8 mouse cellular contexts compared by ENCODE assay signal in genomic region chr2:85123869-85124535, GRCm38 (mm10). TPM values are rescaled to one million over a fixed set of nuclear protein-coding genes. Genes with fewer than 3 reads are reported as not detected.
DNase-seq lines count a peak whose midpoint lies in the region; ATAC-seq and TF ChIP-seq lines count a peak whose summit lies in the region.

No protein-coding gene starts in this region.

- no peak overlapping the region for H3K9ac ChIP-seq in heart, embryonic 15.5 days
- no peak overlapping the region for H3K9ac ChIP-seq in liver, embryonic 11.5 days (ENCODE audit: low read depth, low read length)
- H3K9ac ChIP-seq in stomach, postnatal 0 days (ENCODE audit: low read length) = no peak overlapping the region

- H3K27me3 ChIP-seq in E14TG2a.4 (ENCODE audit: insufficient read depth, low read length) = peaks cover 2% of the 10 kb centered on the region; the same call in 1 of the 2 replicates
- no peaks in the 10 kb centered on the region for H3K27me3 ChIP-seq in heart, embryonic 15.5 days
- H3K27me3 ChIP-seq in liver, embryonic 11.5 days (replicated peaks; ENCODE audit: control insufficient read depth, insufficient read depth, low read length) = no peaks in the 10 kb centered on the region
- H3K27me3 ChIP-seq in stomach, postnatal 0 days (ENCODE audit: control insufficient read depth, insufficient read depth, low read length) = no peaks in the 10 kb centered on the region

- no peaks in the 10 kb centered on the region for H3K4me1 ChIP-seq in E14TG2a.4 (replicated peaks; ENCODE audit: low read depth, low read length)
- no peaks in the 10 kb centered on the region for H3K4me1 ChIP-seq in heart, embryonic 15.5 days (replicated peaks)
- H3K4me1 ChIP-seq in liver, embryonic 11.5 days (replicated peaks; ENCODE audit: control insufficient read depth, insufficient read depth, low read length) = no peaks in the 10 kb centered on the region
- H3K4me1 ChIP-seq in stomach, postnatal 0 days (replicated peaks; ENCODE audit: control insufficient read depth, insufficient read depth) = no peaks in the 10 kb centered on the region

- no peak overlapping the region for H3K27ac ChIP-seq in heart, embryonic 15.5 days
- no peak overlapping the region for H3K27ac ChIP-seq in liver, embryonic 11.5 days (ENCODE audit: low read depth, low read length)
- no peak overlapping the region for H3K27ac ChIP-seq in stomach, postnatal 0 days (replicated peaks)

- peaks cover 6% of the 10 kb centered on the region; the same call in 1 of the 2 replicates for H3K9me3 ChIP-seq in E14TG2a.4 (ENCODE audit: low read length)
- H3K9me3 ChIP-seq in heart, embryonic 15.5 days (replicated peaks) = no peaks in the 10 kb centered on the region
- H3K9me3 ChIP-seq in liver, embryonic 11.5 days (ENCODE audit: control insufficient read depth, low read length) = no peaks in the 10 kb centered on the region
- H3K9me3 ChIP-seq in stomach, postnatal 0 days (ENCODE audit: control insufficient read depth, low read length) = no peaks in the 10 kb centered on the region

- peak; percentile 91 for ATAC-seq in erythroblast, adult 5-6 weeks (replicated peaks; ENCODE audit: low FRiP score, poor library complexity, severe bottlenecking)
- ATAC-seq in heart, embryonic 15.5 days (replicated peaks; ENCODE audit: insufficient number of reproducible peaks, insufficient read depth, low FRiP score, low read depth) = peak; percentile 72
- ATAC-seq in liver, embryonic 11.5 days (replicated peaks; ENCODE audit: low FRiP score) = peak; percentile 78
- ATAC-seq in stomach, postnatal 0 days (ENCODE audit: low FRiP score, low TSS enrichment) = peak; percentile 90

- TF ChIP-seq EP300 in stomach, postnatal 0 days (optimal IDR thresholded peaks at IDR 0.05) = no peak

- DNase-seq in brain, adult 2 months (ENCODE audit: low read depth, low spot score) = peak; percentile 92
- DNase-seq in kidney, postnatal 25 days = peak; percentile 66 to 78
- peak; percentile 54 for DNase-seq in liver, embryonic 11.5 days (ENCODE audit: low spot score)
- DNase-seq in natural killer cell, adult 2 months (ENCODE audit: low spot score in 2 of 2) = peak; percentile 23 to 41
- peak; percentile 74 for DNase-seq in stomach, postnatal 0 days (ENCODE audit: low spot score)

- peak; percentile 77 for TF ChIP-seq CTCF in E14TG2a.4 (conservative IDR thresholded peaks at IDR 0.05; ENCODE audit: low read length)
- TF ChIP-seq CTCF in stomach, postnatal 0 days (IDR thresholded peaks at IDR 0.05; ENCODE audit: low read depth) = peak; percentile 92

- 13% methylated on average over 1 of the region's 1 CpGs for WGBS in heart, embryonic 15.5 days
- 8% methylated on average over 1 of the region's 1 CpGs for WGBS in liver, embryonic 11.5 days
- 38% methylated on average over 1 of the region's 1 CpGs for WGBS in stomach, postnatal 0 days

- no peaks in the 10 kb centered on the region for H3K36me3 ChIP-seq in E14TG2a.4 (ENCODE audit: insufficient read depth, low read length)
- H3K36me3 ChIP-seq in heart, embryonic 15.5 days = no peaks in the 10 kb centered on the region
- no peaks in the 10 kb centered on the region for H3K36me3 ChIP-seq in liver, embryonic 11.5 days (ENCODE audit: control insufficient read depth, insufficient read depth, low read length)
- no peaks in the 10 kb centered on the region for H3K36me3 ChIP-seq in stomach, postnatal 0 days (ENCODE audit: control insufficient read depth, insufficient read depth, low read length)

- no peak overlapping the region for H3K4me3 ChIP-seq in E14TG2a.4 (replicated peaks; ENCODE audit: low read length)
- H3K4me3 ChIP-seq in heart, embryonic 15.5 days = no peak overlapping the region
- H3K4me3 ChIP-seq in liver, embryonic 11.5 days (ENCODE audit: low read depth, low read length) = no peak overlapping the region
- no peak overlapping the region for H3K4me3 ChIP-seq in stomach, postnatal 0 days (ENCODE audit: low read depth, low read length)

- H3K4me2 ChIP-seq in heart, embryonic 15.5 days = no peak overlapping the region
- no peak overlapping the region for H3K4me2 ChIP-seq in liver, embryonic 11.5 days
- H3K4me2 ChIP-seq in stomach, postnatal 0 days (replicated peaks; ENCODE audit: low read depth) = no peak overlapping the region

RNA-seq across cellular contexts. Expression of gene Aplnr, which starts 12.0 kb away (rescaled TPM):
- total RNA-seq in erythroblast, adult 5-6 weeks (2015; ENCODE audit: low replicate concordance) = 0.63 TPM in 1 of 2 replicates, not detected in the other
- 0.34 and 0.70 TPM in 2 replicates for total RNA-seq in erythroblast, adult 5-6 weeks (2017; ENCODE audit: low replicate concordance)
- polyA plus RNA-seq in heart, embryonic 15.5 days (2015; fragmentation: Nextera tagmentation; extraction: Ambion mirVana) = 36.0 and 47.7 TPM in 2 replicates
- 12.7 and 14.4 TPM in 2 replicates for polyA plus RNA-seq in liver, embryonic 11.5 days (2014; fragmentation: Nextera tagmentation; extraction: Ambion mirVana)
- polyA plus RNA-seq in stomach, postnatal 0 days (2015; fragmentation: Nextera tagmentation; extraction: Ambion mirVana) = 25.1 and 28.0 TPM in 2 replicates

Comparison
In these comparisons a context has a peak if more than half of its experiments do, and no peak if none do; other contexts are left out.
1. DNase-seq: peak in every context shown above with its lines; median percentile 92 in brain, adult 2 months; 74 in stomach, postnatal 0 days; 72 in kidney, postnatal 25 days; 54 in liver, embryonic 11.5 days; 32 in natural killer cell, adult 2 months.